Mouse (Mus musculus) cerebellum, adult 2 months (tissue): ENCODE data around the gene Pdcd5. TPM values are rescaled to one million over a fixed set of nuclear protein-coding genes. Genes with fewer than 3 reads are reported as not detected.

Experiments
- DNase-seq, 2 experiments: peaks; one replicate each; pipeline ENCODE4 v3.0.0; 2021
- H3K27ac ChIP-seq: fragments of 200-500 bp; 2 replicates; pipeline ENCODE4 v1.5.1; 2012; ENCODE audit warnings: low read length, control low read depth, inconsistent platforms; ENCODE audit not compliant: insufficient read depth
- H3K27me3 ChIP-seq: fragments of 200-500 bp; 2 replicates; pipeline ENCODE4 v1.6.1; 2012; ENCODE audit warnings: inconsistent platforms, mild to moderate bottlenecking, low read length, moderate library complexity; ENCODE audit not compliant: control insufficient read depth, insufficient read depth
- H3K4me1 ChIP-seq: fragments of 200-500 bp; 2 replicates; pipeline ENCODE4 v1.6.1; 2011; ENCODE audit warnings: low read length; ENCODE audit not compliant: control insufficient read depth, insufficient read depth
- H3K4me3 ChIP-seq: fragments of 200-500 bp; replicated peaks from 2 replicates; pipeline ENCODE3; 2011; ENCODE audit warnings: mild to moderate bottlenecking, low read depth, low read length, control low read depth; ENCODE audit not compliant: insufficient read depth
- CTCF ChIP-seq: fragments of 200-500 bp; IDR thresholded peaks from 2 replicates; pipeline ENCODE4 v1.5.1; 2011; ENCODE audit warnings: low read depth, mild to moderate bottlenecking, control low read depth, low read length, moderate library complexity, borderline replicate concordance; ENCODE audit not compliant: insufficient read depth
- POLR2A ChIP-seq: fragments of 200-500 bp; IDR thresholded peaks from 2 replicates; pipeline ENCODE4 v1.6.1; 2011; ENCODE audit warnings: low read length, control low read depth, borderline replicate concordance; ENCODE audit not compliant: insufficient read depth
- WGBS: fragments of 180-500 bp; shearing (Covaris S2); methylation state at CpG from one replicate; pipeline ENCODE4 v1.1.7; 2018; 5-methylcytosine and 5-hydroxymethylcytosine counted together
- polyA plus RNA-seq: library from polyadenylated mRNA; depleted of rRNA; stranded (reverse); fragments of >200 nt; gene quantifications from 2 replicates; pipeline ENCODE4 v1.2.3, GENCODE M21; 2012

The Pdcd5 gene
- polyA plus RNA-seq, 1 experiment: 99.5 TPM

DNA sequence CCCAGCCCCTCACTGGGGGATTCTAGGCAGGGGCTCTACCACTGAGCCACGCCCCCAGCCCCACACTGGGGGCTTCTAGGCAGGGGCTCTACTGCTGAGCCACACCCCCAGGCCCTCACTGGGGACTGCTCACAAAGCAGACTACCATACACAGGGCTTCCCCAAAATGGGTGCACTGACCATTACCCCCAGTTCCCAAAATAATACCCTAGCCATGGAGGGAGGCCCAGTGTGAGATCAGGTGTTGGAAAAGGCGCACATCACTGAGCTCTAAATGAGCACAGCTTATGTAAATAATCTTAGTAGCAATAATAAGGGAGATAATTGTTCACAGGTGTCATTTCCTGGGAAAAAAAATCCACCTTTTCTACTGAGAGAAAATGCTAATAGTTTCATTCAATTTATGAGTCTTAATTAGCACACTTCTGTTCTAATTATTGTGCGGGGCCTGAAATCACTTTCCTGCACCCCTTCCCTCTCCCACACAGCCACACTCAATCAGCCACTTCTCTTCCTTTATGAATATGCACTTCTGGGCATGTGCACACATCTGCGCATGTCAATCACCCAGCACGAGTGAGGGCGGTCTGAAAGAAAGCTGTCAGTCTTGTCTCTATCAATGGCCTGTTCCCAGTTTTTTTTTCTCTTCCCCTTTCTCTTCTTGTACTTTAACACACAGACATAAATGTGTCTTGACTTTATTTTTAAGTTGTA, 36.2 kb upstream of the Pdcd5 start:
- H3K4me1 ChIP-seq: no peaks in the 10 kb centered on the region
- H3K27me3 ChIP-seq: no peaks in the 10 kb centered on the region
- WGBS: 69% methylated on average over 6 of the region's 6 CpGs
- H3K4me3 ChIP-seq: no peak overlapping the region
- no peak for DNase-seq
- no peak overlapping the region for H3K27ac ChIP-seq
- no peak for TF ChIP-seq CTCF
- no peak for TF ChIP-seq POLR2A

DNA sequence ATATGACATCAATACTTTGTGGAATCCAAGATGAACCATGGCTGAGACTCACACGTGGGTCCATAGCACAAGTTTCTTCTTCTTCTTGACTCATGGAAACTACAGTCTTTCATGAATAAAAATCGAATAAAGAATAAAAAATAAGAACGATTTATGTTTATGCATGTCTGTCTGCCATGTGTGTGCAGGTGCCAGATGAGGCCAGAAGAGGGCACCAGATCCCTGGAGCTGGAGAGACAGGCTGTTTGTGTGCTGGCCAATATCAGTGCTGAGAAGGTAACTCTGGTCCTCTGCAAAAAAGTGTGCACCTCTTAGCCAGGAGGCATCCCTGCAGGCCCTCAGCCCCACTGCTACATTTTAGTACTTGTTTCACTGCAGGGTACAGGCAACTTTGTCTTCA, 34.2 kb upstream of the Pdcd5 start:
- WGBS: 84% methylated on average over 3 of the region's 3 CpGs
- Histone ChIP-seq H3K4me3 (no peak overlapping the region), H3K4me1 (no peaks in the 10 kb centered on the region), H3K27ac (no peak overlapping the region), H3K27me3 (no peaks in the 10 kb centered on the region)
- TF ChIP-seq POLR2A: no peak
- no peak for TF ChIP-seq CTCF
- DNase-seq: no peak

DNA sequence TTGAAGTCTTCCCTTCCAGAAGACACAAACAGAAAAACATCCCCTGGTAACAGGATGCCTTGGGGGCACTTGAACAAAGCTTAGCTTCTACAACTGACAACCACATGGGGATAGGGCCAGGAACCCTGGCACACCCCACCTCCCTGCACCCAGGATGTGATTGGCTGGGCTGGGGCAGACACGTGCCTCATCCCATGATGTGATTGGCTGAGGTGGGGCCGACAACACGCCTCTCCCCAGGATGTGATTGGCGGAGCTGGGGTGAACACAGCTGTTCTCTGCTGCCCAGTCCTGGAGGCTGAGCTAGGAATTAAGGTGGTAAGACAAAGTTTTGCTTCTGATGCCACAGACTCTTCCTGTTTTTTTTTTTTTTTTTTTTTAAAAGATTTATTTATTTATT, 31.7 kb upstream of the Pdcd5 start:
- WGBS: 80% methylated on average over 4 of the region's 4 CpGs
- Histone ChIP-seq H3K4me1 (no peaks in the 10 kb centered on the region), H3K27me3 (no peaks in the 10 kb centered on the region), H3K27ac (no peak overlapping the region), H3K4me3 (no peak overlapping the region)
- TF ChIP-seq CTCF: no peak
- no peak for TF ChIP-seq POLR2A
- DNase-seq: no peak

- WGBS: 25% methylated on average over 18 of the region's 18 CpGs
- DNase-seq: peak in 1 of 2 experiments; percentile 41
Measured at GRCm38 (mm10) chr7:35668066-35669041, 21.0 kb upstream of the Pdcd5 start.

DNA sequence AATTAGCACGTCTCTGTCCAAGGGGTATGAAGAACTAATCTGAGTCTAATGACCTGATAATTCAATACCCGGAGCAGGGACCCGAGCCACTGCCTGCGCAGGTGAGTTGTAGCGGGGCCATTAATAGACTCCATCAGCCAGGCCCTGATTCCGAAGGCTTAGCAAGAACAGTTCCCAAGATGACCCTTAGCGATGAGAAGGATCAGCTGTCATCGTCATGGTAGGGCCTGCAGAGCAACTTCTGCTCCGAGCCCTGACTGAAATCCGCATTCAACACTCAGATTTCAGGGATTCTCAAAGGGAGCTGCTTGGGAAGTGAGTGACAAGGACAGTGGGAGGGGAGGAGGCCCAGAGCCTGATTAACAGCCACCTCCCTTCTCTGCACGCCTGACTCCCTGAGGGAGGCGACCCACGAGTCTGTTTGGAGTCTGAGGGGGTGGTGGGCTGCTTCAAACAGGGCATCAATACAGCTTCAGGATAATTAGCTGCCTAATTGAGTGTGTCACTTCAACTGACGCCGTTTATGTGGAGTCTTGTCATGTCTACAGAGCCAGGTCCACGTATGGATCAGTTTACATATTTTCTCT, 16.6 kb upstream of the Pdcd5 start:
- Histone ChIP-seq H3K27ac (no peak overlapping the region), H3K27me3 (no peaks in the 10 kb centered on the region), H3K4me3 (no peak overlapping the region), H3K4me1 (no peaks in the 10 kb centered on the region)
- TF ChIP-seq CTCF: no peak
- no peak for TF ChIP-seq POLR2A
- WGBS: 41% methylated on average over 16 of the region's 16 CpGs
- no peak for DNase-seq

More at GRCm38 (mm10) chr7:35668066-35669041, 21.0 kb upstream of the Pdcd5 start:
- H3K4me3 ChIP-seq: no peak overlapping the region
- no peaks in the 10 kb centered on the region for H3K27me3 ChIP-seq
- H3K4me1 ChIP-seq: no peaks in the 10 kb centered on the region
- TF ChIP-seq POLR2A (no peak), CTCF (no peak)
- H3K27ac ChIP-seq: no peak overlapping the region

- TF ChIP-seq CTCF (peak; percentile 45), POLR2A (no peak)
- WGBS: 58% methylated on average over 3 of the region's 3 CpGs
Measured at GRCm38 (mm10) chr7:35659173-35659572, 11.9 kb upstream of the Pdcd5 start.

DNA sequence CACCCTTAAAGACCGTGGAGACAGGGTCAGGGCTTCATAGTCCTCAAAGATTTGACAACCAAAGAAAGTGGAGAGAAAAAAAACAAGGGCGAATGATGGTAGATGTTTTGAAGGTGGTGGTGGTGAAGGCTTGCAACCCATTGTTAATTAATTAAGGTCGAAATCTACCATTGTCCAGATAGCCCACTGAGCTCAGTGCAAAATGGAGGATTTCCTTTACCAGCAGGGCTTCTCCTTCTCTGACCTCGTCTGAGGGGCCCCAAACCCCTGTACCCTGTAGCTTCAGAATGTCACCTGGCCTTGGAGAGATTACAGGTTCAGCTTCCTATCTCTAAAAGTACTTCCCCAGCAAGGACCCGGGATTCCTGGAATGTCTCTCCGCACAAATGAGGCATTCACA, 10.5 kb upstream of the Pdcd5 start:
- no peak overlapping the region for H3K4me3 ChIP-seq
- TF ChIP-seq CTCF (no peak), POLR2A (no peak)
- no peaks in the 10 kb centered on the region for H3K4me1 ChIP-seq
- H3K27ac ChIP-seq: no peak overlapping the region
- H3K27me3 ChIP-seq: no peaks in the 10 kb centered on the region
- no peak for DNase-seq
- WGBS: 32% methylated on average over 6 of the region's 6 CpGs

More at GRCm38 (mm10) chr7:35659173-35659572, 11.9 kb upstream of the Pdcd5 start:
- H3K27ac ChIP-seq: no peak overlapping the region
- H3K4me3 ChIP-seq: no peak overlapping the region
- DNase-seq: no peak
- H3K4me1 ChIP-seq: no peaks in the 10 kb centered on the region
- H3K27me3 ChIP-seq: no peaks in the 10 kb centered on the region
